Mouse (Mus musculus) liver, postnatal 0 days (tissue): Measurements from ENCODE around the gene Ipo9.

Experiments used
- CTCF ChIP-seq: sonication (generic); IDR thresholded peaks from 2 replicates; pipeline ENCODE4 v1.5.1; 2016; ENCODE audit warnings: antibody characterized with exemption, low read depth
- EP300 ChIP-seq: IDR thresholded peaks from 2 replicates; pipeline ENCODE4 v1.6.1; 2016; ENCODE audit warnings: antibody characterized with exemption, low read depth, mild to moderate bottlenecking

GRCm38 (mm10) chr1:135380071-135380991 lies 50.0 kb downstream of the Ipo9 start:
- TF ChIP-seq CTCF (no peak), EP300 (no peak)
